Mouse (Mus musculus): Measurements from ENCODE around the gene Cbx2. TPM values are rescaled to one million over a fixed set of nuclear protein-coding genes. Genes with fewer than 3 reads are reported as not detected.

Gene Cbx2
- total RNA-seq, 1 experiment from 2014 or later: 8.3 TPM

- no peak for ATAC-seq (replicated peaks; ENCODE audit: low read depth, poor library complexity, severe bottlenecking)
These were observed 31.9 kb downstream of the Cbx2 start for GRCm38 (mm10) chr11:119054351-119055345.

GRCm38 (mm10) chr11:119055571-119056131 lies 32.9 kb downstream of the Cbx2 start:
- no peak for ATAC-seq (replicated peaks; ENCODE audit: low read depth, poor library complexity, severe bottlenecking)

- ATAC-seq (replicated peaks; ENCODE audit: low read depth, poor library complexity, severe bottlenecking): no peak
These were observed 33.8 kb downstream of the Cbx2 start for GRCm38 (mm10) chr11:119056301-119057211.

- no peak for ATAC-seq (replicated peaks; ENCODE audit: low read depth, poor library complexity, severe bottlenecking)
These were observed 34.5 kb downstream of the Cbx2 start for GRCm38 (mm10) chr11:119057291-119057690.

GRCm38 (mm10) chr11:119058041-119058995 lies 35.6 kb downstream of the Cbx2 start:
- ATAC-seq (replicated peaks; ENCODE audit: low read depth, poor library complexity, severe bottlenecking): peak; percentile 34

GRCm38 (mm10) chr11:119059256-119059655 lies 36.5 kb downstream of the Cbx2 start:
- ATAC-seq (replicated peaks; ENCODE audit: low read depth, poor library complexity, severe bottlenecking): no peak

GRCm38 (mm10) chr11:119066841-119067240 lies 44.1 kb downstream of the Cbx2 start:
- ATAC-seq (replicated peaks; ENCODE audit: low read depth, poor library complexity, severe bottlenecking): no peak

GRCm38 (mm10) chr11:119072239-119072638 lies 49.5 kb downstream of the Cbx2 start:
- no peak for ATAC-seq (replicated peaks; ENCODE audit: low read depth, poor library complexity, severe bottlenecking)

- ATAC-seq (replicated peaks; ENCODE audit: low read depth, poor library complexity, severe bottlenecking): no peak
These were observed 50.2 kb downstream of the Cbx2 start for GRCm38 (mm10) chr11:119072986-119073385.

- no peak for ATAC-seq (replicated peaks; ENCODE audit: low read depth, poor library complexity, severe bottlenecking)
These were observed 51.2 kb downstream of the Cbx2 start for GRCm38 (mm10) chr11:119073876-119074433.

GRCm38 (mm10) chr11:119075805-119076204 lies 53.0 kb downstream of the Cbx2 start:
- ATAC-seq (replicated peaks; ENCODE audit: low read depth, poor library complexity, severe bottlenecking): peak; percentile 24; the same call in 1 of the 2 replicates

- ATAC-seq (replicated peaks; ENCODE audit: low read depth, poor library complexity, severe bottlenecking): no peak
These were observed 55.0 kb downstream of the Cbx2 start for GRCm38 (mm10) chr11:119077755-119078154.

- ATAC-seq (replicated peaks; ENCODE audit: low read depth, poor library complexity, severe bottlenecking): no peak
These were observed 56.1 kb downstream of the Cbx2 start for GRCm38 (mm10) chr11:119078691-119079444.

GRCm38 (mm10) chr11:119079445-119079837 lies 56.7 kb downstream of the Cbx2 start:
- no peak for ATAC-seq (replicated peaks; ENCODE audit: low read depth, poor library complexity, severe bottlenecking)

GRCm38 (mm10) chr11:119080461-119081147 lies 57.8 kb downstream of the Cbx2 start:
- no peak for ATAC-seq (replicated peaks; ENCODE audit: low read depth, poor library complexity, severe bottlenecking)
